Mouse (Mus musculus) cerebellum, adult 2 months (tissue): ENCODE measurements at regions not wholly inside any gene's neighbourhood (a gene's known extent, or its start where the extent isn't known, plus 50 kb on each side); places are given as distances from the start of the nearest gene placed in this dataset.

ENCODE experiments used
- CTCF ChIP-seq: fragments of 200-500 bp; IDR thresholded peaks from 2 replicates; pipeline ENCODE4 v1.5.1; 2011; ENCODE audit warnings: low read depth, mild to moderate bottlenecking, control low read depth, low read length, moderate library complexity, borderline replicate concordance; ENCODE audit not compliant: insufficient read depth
- POLR2A ChIP-seq: fragments of 200-500 bp; IDR thresholded peaks from 2 replicates; pipeline ENCODE4 v1.6.1; 2011; ENCODE audit warnings: low read length, control low read depth, borderline replicate concordance; ENCODE audit not compliant: insufficient read depth

DNA sequence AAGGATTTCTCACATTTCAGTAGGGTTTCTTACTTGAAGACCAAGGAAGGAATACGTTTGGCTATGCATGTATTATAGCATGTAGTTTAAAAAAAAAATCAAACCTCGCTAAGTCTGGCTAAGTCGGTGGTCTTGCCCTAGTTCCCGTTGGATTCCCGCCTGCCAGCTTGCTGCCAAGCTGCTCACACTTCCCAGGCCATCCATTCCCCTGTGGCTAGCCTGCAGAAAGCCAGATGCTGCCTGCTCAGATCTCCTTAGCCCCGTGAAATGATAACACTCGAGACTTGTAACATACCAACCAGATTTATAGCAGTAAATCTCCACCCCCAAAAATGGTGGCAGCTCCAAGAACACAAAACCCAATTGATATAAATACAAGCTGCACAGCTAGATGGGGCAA lies 97.2 kb downstream of the Aldh8a1 start:
- TF ChIP-seq POLR2A (no peak), CTCF (no peak)
